Mouse (Mus musculus) kidney, postnatal 14 days (tissue): ENCODE data around the gene Lamtor5.
A peak's percentile ranks its signal among the peaks of the same experiment; 100 is the strongest.

ENCODE experiments used
- DNase-seq: peaks from one replicate; pipeline ENCODE4 v3.0.0; 2022; ENCODE audit warnings: mixed read lengths

Lamtor5 gene

DNA sequence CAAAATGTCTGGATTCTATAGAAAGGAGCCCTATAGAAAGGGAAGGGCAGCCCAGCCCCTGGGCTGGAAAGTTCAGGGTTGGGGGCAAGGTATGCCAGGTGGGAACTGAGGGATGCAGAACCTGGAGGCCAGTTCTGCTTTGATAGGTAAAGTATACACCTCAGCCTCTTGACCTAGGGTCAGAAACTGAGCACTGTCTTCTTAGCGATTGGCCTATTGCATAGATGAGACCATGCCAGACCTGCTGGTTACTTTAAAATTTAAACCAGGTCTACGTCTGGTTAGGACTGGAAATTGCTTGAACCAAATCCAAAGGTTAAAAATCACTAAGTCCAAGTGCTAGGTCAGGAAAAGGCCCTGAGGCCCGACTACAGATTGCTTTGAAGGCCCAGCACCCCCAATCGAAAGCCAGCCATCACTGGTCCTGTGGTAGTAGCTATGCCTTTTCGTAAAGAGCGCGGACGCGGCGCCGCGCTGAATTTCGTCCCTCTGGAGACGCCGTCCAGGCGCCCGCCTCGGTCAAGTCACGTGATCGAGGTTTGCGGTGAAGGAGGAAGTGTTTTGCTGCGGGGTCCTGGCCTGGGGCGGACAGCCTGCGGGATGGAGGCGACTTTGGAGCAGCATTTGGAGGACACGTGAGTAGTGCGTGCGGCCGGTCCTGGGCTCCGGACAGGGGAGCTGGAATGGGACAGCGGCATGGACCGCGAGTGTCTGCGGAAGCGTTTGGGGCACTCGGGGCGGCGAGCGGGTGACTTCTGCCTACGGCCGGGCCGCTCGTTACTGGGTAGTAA is at the start of gene Lamtor5:
Lamtor5 (plus strand) TSS at position 380 of the 791 bp plus-strand sequence.
- DNase-seq, result peak; percentile 92

DNA sequence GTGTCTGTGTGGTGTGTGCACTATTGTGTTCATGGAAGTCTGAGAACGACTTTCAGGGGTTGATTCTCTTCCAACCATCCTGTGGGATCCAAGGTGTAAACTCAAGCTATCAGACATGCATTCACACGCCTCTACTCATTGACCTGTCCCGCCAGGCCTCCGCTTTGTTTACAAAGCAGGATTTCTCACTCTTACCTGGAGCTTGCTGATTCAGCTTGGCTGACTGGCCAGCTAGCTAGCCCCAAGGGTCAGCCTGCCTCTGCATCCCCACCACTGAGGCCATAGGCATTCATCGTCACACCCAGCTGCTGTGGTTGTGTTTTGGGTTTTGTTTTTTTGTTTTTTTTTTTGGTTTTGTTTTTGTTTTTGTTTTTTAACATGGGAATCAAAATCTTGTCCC is 49.4 kb upstream of the Lamtor5 start:
- no peak for DNase-seq

DNA sequence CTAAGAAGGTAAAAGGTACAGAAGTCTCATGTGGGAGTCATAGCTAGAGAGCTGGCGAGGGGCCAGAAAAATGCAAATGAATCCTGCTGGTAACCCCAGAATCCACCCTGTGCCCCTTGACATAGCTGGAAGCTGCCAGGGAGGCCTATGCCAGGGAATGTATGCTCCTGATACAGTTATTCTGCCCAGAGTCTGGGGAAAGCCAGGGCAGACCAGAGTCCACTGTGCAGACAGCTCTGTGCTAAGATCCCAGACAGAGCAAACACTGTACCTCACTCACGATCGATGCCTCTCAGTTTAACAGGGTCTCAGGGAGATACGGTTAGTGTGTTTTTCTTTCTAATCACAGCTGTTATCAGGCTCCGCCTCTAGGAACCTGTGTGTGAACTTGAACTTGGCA is 48.8 kb upstream of the Lamtor5 start:
- DNase-seq, result peak; percentile 31

- DNase-seq, result no peak
These were observed 48.1 kb upstream of the Lamtor5 start, which contains the start of gene A630076J17Rik for GRCm38 (mm10) chr3:107230527-107230926. A630076J17Rik (plus strand) TSS chr3:107230614.

DNA sequence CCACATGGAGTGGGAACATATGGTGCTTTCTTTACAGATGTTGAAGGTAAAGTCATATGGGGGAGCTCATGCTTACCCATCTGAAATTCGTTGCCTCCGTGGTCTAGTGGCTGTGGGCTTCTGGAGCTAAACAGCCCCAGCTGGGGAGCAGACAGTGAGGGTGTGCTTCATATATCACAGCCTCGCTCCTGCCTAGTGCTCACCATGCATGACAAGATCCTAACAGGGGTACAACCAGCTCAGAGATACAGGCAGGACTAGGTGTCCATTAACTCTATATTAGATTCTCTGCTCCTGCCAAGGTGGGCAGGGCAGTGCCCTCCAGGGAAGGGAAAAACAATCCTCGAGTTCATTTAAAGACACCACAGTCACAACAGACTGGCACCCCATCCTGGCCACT is 47.5 kb upstream of the Lamtor5 start:
- no peak for DNase-seq

GRCm38 (mm10) chr3:107233351-107233813 is 45.3 kb upstream of the Lamtor5 start:
- peak; percentile 73 for DNase-seq

DNA sequence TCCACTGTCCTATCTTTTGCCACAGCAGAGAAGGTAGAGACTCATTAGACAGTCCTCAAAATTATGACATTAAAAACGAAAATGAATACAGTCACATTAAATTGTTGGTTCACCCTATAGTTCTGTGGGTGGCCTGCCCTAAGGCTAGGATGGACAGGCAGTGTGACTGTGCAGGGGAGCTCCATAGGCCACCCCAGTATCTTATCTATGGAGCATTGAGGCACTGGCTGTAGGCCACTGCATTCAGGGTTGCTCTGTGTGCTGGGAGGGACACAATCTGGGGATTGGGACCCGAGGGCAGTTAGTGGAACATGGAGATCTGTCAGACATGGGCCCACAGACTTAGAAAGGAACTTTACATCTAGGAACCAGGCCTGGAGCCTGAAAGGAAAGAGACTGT is 44.7 kb upstream of the Lamtor5 start:
- DNase-seq, result no peak

GRCm38 (mm10) chr3:107238051-107238450 is 40.6 kb upstream of the Lamtor5 start:
- no peak for DNase-seq

DNA sequence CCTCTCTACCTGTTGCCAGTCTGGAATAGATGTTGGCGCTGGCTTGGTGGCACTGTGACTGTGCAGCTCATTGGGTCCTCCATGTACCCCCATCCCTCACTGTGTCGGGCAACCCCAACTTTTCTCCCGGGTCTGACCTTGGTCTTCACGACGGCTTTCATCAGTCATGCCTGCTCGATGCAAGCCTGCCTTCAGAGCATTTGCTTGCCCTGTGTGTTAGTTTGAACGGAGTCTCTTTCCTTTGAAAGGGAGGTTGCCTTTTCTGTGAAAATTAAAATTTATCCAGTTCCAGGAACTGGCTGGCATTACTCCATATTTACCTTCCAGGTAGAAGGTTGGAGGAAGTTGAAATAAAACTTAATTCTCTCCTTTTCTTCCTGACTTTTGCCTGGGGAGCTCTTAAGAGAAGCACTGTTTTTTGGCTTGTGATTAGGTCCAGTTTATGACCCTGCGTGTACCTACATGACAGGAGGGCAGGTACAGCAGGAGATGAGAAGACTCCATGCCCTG is 40.1 kb upstream of the Lamtor5 start:
- DNase-seq, result no peak

DNA sequence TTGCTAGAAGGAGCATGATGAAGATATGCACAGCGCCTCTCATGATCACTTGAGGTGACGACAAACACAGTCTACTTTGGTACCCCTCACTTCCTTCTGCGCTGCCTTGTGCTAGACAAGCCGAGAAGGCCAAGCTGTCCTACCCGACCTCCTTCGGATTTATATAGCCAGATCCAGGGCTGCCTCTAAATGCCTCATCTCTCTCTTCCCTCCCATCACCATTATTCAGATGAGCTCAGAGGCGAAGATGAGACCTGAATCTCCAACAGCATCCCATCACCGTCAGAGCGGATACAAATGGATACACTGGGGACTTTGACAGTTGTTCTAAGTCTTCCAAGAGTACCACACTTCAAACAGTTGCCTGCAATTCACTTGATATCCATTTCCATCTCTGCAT is 39.1 kb upstream of the Lamtor5 start, which contains the start of gene Prok1:
Prok1 (minus strand) TSS at position 101 of the 400 bp plus-strand sequence.
- no peak for DNase-seq

GRCm38 (mm10) chr3:107241389-107242094 is 37.1 kb upstream of the Lamtor5 start:
- DNase-seq, result no peak

GRCm38 (mm10) chr3:107246876-107247275 is 31.8 kb upstream of the Lamtor5 start:
- no peak for DNase-seq

GRCm38 (mm10) chr3:107249042-107249441 is 29.6 kb upstream of the Lamtor5 start:
- DNase-seq, result no peak

DNA sequence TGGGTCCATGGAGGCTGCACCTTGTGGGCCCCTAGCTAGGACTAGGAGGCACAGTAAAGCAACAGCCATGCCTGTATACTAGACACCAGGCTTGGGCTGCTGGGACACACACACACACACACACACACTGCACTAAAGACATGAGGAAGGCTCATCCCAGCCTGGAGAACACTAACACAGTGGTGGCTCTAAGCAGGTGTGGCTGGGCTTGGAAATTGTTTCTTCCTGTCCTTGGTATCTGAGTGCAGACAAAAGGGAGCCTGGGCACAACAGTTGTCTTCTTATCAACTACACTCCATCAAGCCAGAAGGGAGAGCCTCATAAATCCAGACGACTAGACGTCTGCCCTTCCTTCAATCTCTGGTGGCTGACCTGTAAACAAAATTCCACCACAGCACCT is 28.3 kb upstream of the Lamtor5 start:
- no peak for DNase-seq

DNA sequence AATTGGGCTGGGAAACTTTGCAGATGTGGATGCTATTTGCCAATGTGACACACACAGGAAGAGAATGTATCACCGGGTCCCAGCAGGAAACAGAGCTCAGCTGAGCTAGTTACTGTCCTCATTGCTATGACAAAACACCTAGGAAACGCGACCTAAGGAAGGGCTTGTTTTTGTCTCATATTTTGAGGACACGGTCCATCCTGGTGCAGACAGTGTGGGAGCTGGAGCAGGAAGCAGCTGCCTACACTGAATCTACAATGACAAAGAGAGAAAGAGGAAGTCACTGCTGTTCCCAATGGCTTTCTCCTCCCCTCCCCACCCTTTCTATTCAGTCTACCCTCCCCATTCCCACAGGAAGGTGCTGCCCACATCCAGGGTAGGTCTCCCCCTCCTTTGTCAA is 26.6 kb upstream of the Lamtor5 start:
- DNase-seq, result peak; percentile 21

DNA sequence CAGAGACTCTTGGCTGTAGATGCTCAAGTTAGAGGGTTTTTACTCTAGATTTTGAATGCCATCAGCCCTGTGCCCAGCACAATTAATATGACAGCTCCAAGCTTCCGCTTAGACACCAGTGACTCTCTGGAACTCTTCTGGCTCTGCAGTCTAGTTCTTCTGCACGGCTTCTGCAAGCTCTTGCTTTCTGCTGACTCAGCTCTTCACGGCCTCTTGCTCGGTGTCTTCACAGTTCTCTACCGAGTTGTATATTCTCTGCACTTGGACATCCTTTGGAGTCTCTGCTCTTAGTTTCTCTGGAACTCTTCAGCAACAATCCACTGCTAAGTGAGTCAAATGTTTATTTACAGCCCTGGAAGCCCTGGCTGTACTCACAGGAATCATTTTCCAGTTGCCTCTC is 24.7 kb upstream of the Lamtor5 start:
- no peak for DNase-seq

DNA sequence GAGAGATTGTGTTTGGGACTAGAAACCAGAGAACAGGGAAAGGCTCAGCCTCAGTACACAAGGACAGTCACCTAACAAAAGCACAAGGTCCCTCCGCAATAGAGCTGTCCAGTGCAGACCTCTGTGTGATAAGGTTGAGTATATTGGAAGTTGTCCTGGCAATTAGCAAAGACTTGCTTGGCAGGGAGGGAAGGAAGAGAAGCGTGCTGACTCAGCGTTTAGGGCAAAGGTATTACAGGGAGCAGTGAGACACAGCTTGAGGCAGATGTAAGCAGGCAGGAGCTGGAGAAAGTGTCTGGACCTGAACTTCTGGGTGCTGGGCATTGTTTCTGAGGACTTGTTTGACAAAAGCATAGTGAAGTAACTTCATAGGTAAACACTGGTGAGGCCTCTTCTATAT is 22.7 kb upstream of the Lamtor5 start:
- no peak for DNase-seq

DNA sequence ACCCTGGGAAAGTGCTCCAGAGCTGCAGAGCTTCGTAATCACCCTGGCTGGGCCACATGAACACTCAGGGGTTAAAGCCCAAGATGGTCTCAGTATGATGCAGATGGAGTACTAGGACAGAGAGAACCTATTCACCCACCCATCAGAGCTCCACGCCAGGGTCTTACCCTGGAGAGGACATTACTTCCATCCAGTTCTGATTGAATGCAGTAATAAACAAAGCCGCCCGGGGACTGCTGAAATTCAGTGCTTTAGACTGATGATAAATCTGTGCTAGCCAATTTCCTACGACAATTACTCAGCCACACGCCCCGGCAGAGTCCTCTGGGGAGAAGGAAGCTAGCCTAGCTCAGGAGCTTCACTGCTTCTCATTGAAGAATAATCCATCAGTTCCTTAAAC is 21.9 kb upstream of the Lamtor5 start:
- no peak for DNase-seq

- DNase-seq, result no peak
These were observed 20.7 kb upstream of the Lamtor5 start for GRCm38 (mm10) chr3:107257924-107258323.

GRCm38 (mm10) chr3:107260956-107261850 is 17.5 kb upstream of the Lamtor5 start:
- peak; percentile 43 for DNase-seq

DNA sequence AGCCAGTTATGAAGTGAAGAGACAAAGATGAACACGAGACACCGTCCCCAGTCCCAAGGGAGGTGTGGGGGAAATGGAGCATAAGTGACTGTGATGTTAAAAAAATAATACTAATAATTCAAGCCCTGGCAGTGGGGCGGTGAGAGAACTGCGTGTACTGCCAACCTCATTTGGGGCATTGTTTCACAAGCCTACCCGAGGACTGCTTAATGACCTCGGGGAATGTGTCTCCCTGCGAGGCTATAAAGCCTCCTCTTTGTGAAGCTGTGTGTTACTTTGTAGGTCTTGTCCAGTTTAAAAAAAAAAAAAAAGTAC is 16.9 kb upstream of the Lamtor5 start:
- peak; percentile 34 for DNase-seq

DNA sequence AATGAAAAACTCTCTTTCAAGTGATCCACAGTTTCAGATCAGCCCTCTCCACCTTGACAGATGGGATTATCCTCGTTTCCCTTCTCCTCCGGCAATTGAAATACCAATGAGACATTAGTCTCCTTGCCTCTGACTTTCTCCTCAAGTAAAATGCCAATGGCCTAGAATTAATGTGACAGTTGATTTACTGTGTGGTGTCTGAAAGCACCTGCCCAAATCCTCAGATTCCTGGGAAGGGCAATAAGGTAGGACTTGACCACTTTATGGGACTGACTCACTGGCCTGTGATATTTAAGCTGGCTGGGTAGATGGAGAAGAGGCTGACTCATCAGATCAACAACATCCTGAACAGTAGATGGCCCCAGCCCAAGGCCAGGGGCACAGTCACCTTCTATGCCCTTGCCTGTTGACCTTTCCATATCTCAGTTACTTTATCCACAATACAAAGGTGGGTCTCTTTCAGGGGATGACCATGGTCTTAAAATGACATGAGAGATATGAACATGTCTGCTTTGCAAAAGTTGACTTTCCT is 11.8 kb upstream of the Lamtor5 start:
- DNase-seq, result no peak

- no peak for DNase-seq
These were observed 6.2 kb upstream of the Lamtor5 start for GRCm38 (mm10) chr3:107272433-107272832.
